Mouse (Mus musculus): ENCODE measurements around the gene Cops9. TPM values are rescaled to one million over a fixed set of nuclear protein-coding genes. Genes with fewer than 3 reads are reported as not detected.
A peak's percentile ranks its signal among the peaks of the same experiment; 100 is the strongest.

The Cops9 gene
- polyA plus RNA-seq, 1 experiment from 2014 or later: 408 TPM

- 92% methylated on average over 4 of the region's 4 CpGs for WGBS
Measured at GRCm38 (mm10) chr1:92638736-92639135, 3.0 kb downstream of the Cops9 start.

GRCm38 (mm10) chr1:92638181-92638580 lies 3.6 kb downstream of the Cops9 start:
- ATAC-seq (ENCODE audit: insufficient read depth, low FRiP score, low TSS enrichment): no peak
- H3K27ac ChIP-seq (ENCODE audit: low read depth, low read length): no peak overlapping the region

More at GRCm38 (mm10) chr1:92638736-92639135, 3.0 kb downstream of the Cops9 start:
- Histone ChIP-seq H3K9ac (ENCODE audit: low read length) (no peak overlapping the region), H3K4me1 (ENCODE audit: control insufficient read depth, insufficient read depth, low read length) (peaks cover 7% of the 10 kb centered on the region; the same call in 1 of the 2 replicates), H3K4me2 (ENCODE audit: low read depth) (no peak overlapping the region), H3K36me3 (ENCODE audit: control insufficient read depth, insufficient read depth, low read length) (peaks cover 2% of the 10 kb centered on the region; the same call in 1 of the 2 replicates), H3K27me3 (ENCODE audit: control insufficient read depth, insufficient read depth, low read length) (no peaks in the 10 kb centered on the region), H3K27ac (ENCODE audit: low read depth, low read length) (no peak overlapping the region), H3K4me3 (ENCODE audit: low read depth, low read length) (no peak overlapping the region), H3K9me3 (ENCODE audit: control insufficient read depth, low read length) (no peaks in the 10 kb centered on the region)
- DNase-seq (ENCODE audit: low spot score): no peak
- ATAC-seq (ENCODE audit: insufficient read depth, low FRiP score, low TSS enrichment): no peak

DNA sequence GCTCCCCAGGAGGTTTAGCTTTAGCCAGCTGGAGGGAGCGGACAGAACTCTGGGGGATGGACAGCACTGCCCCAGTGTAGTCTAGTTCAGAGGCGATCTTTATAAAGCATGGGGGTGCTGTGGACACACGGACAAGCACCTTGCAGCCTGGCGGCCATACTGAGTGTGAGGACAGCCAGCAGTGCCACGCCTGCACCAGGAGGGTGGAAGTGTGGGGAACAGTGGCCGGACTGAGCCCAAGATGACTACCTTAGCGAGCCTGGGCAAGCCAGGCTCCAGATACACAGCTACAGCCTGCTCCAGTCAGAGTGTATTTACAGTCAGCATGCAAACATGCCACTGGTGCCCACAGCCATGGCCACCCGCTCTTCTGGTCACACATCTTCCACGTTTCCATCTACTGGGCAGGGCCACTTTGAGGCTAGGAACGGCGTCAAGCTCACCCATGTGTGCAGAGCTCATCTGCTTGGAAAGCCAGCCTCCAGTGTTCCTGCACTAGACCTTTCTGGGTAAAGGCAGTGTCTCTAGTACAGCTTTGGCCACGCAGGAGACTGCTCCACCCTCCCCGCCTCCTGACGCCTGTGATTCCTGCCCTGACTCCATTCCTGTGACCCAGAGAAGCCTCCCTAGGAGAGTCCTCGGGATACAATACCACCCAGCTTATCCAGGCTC lies 4.1 kb downstream of the Cops9 start:
- ATAC-seq (ENCODE audit: insufficient read depth, low FRiP score, low TSS enrichment): no peak
- H3K9ac ChIP-seq (ENCODE audit: low read length): no peak overlapping the region
- no peaks in the 10 kb centered on the region for H3K27me3 ChIP-seq (ENCODE audit: control insufficient read depth, insufficient read depth, low read length)
- H3K4me3 ChIP-seq (ENCODE audit: low read depth, low read length): no peak overlapping the region
- WGBS: 90% methylated on average over 15 of the region's 15 CpGs
- peaks cover 2% of the 10 kb centered on the region; the same call in 1 of the 2 replicates for H3K36me3 ChIP-seq (ENCODE audit: control insufficient read depth, insufficient read depth, low read length)
- DNase-seq (ENCODE audit: low spot score): no peak
- peaks cover 7% of the 10 kb centered on the region; the same call in 1 of the 2 replicates for H3K4me1 ChIP-seq (ENCODE audit: control insufficient read depth, insufficient read depth, low read length)
- H3K9me3 ChIP-seq (ENCODE audit: control insufficient read depth, low read length): no peaks in the 10 kb centered on the region
- no peak overlapping the region for H3K27ac ChIP-seq (ENCODE audit: low read depth, low read length)
- no peak overlapping the region for H3K4me2 ChIP-seq (ENCODE audit: low read depth)

More at GRCm38 (mm10) chr1:92638181-92638580, 3.6 kb downstream of the Cops9 start:
- no peak for DNase-seq (ENCODE audit: low spot score)
- Histone ChIP-seq H3K36me3 (ENCODE audit: control insufficient read depth, insufficient read depth, low read length) (peaks cover 2% of the 10 kb centered on the region; the same call in 1 of the 2 replicates), H3K4me3 (ENCODE audit: low read depth, low read length) (no peak overlapping the region), H3K9ac (ENCODE audit: low read length) (no peak overlapping the region), H3K4me2 (ENCODE audit: low read depth) (no peak overlapping the region), H3K27me3 (ENCODE audit: control insufficient read depth, insufficient read depth, low read length) (no peaks in the 10 kb centered on the region), H3K9me3 (ENCODE audit: control insufficient read depth, low read length) (no peaks in the 10 kb centered on the region), H3K4me1 (ENCODE audit: control insufficient read depth, insufficient read depth, low read length) (peaks cover 7% of the 10 kb centered on the region; the same call in 1 of the 2 replicates)
- WGBS: 87% methylated on average over 3 of the region's 3 CpGs

DNA sequence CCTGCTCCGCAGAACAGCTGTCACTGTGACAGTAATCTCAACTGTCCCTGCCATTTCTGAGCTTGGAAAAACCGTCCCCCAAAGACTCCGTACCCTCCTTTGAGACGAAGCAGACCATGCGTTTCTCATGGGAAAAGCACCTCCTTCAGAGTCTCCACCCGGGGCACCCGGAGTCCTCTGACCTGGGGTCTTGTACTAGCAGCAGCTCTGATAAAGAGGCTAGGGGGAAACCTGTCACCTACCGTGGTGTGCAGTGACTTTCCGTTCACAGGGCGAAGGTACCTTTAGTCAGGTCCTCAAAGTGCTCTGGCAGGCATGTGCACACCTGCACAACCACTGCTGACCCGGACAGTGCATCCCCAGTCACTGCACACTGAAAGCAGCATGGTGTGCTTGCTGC lies 5.1 kb downstream of the Cops9 start:
- Histone ChIP-seq H3K4me2 (ENCODE audit: low read depth) (no peak overlapping the region), H3K4me1 (ENCODE audit: control insufficient read depth, insufficient read depth, low read length) (peaks cover 7% of the 10 kb centered on the region; the same call in 1 of the 2 replicates), H3K4me3 (ENCODE audit: low read depth, low read length) (no peak overlapping the region), H3K27me3 (ENCODE audit: control insufficient read depth, insufficient read depth, low read length) (no peaks in the 10 kb centered on the region), H3K9ac (ENCODE audit: low read length) (no peak overlapping the region), H3K36me3 (ENCODE audit: control insufficient read depth, insufficient read depth, low read length) (peaks cover 2% of the 10 kb centered on the region; the same call in 1 of the 2 replicates), H3K9me3 (ENCODE audit: control insufficient read depth, low read length) (no peaks in the 10 kb centered on the region), H3K27ac (ENCODE audit: low read depth, low read length) (no peak overlapping the region)
- DNase-seq (ENCODE audit: low spot score) (no peak), ATAC-seq (ENCODE audit: insufficient read depth, low FRiP score, low TSS enrichment) (no peak)
- 95% methylated on average over 11 of the region's 11 CpGs for WGBS

- Histone ChIP-seq H3K4me3 (ENCODE audit: low read depth, low read length) (no peak overlapping the region), H3K9me3 (ENCODE audit: control insufficient read depth, low read length) (no peaks in the 10 kb centered on the region), H3K4me1 (ENCODE audit: control insufficient read depth, insufficient read depth, low read length) (peaks cover 7% of the 10 kb centered on the region; the same call in 1 of the 2 replicates), H3K27ac (ENCODE audit: low read depth, low read length) (no peak overlapping the region), H3K27me3 (ENCODE audit: control insufficient read depth, insufficient read depth, low read length) (no peaks in the 10 kb centered on the region), H3K36me3 (ENCODE audit: control insufficient read depth, insufficient read depth, low read length) (peaks cover 2% of the 10 kb centered on the region; the same call in 1 of the 2 replicates), H3K4me2 (ENCODE audit: low read depth) (no peak overlapping the region), H3K9ac (ENCODE audit: low read length) (no peak overlapping the region)
- DNase-seq (ENCODE audit: low spot score) (no peak), ATAC-seq (ENCODE audit: insufficient read depth, low FRiP score, low TSS enrichment) (no peak)
- WGBS: 89% methylated on average over 8 of the region's 8 CpGs
Measured at GRCm38 (mm10) chr1:92636015-92636414, 5.8 kb downstream of the Cops9 start.

GRCm38 (mm10) chr1:92634976-92635599 lies 6.7 kb downstream of the Cops9 start:
- H3K27ac ChIP-seq (ENCODE audit: low read depth, low read length): no peak overlapping the region
- ATAC-seq (ENCODE audit: insufficient read depth, low FRiP score, low TSS enrichment) (0 out of 2 replicates have a peak, but pooled peaks have one; percentile 38), DNase-seq (ENCODE audit: low spot score) (peak; percentile 17)
- no peak overlapping the region for H3K9ac ChIP-seq (ENCODE audit: low read length)
- no peaks in the 10 kb centered on the region for H3K27me3 ChIP-seq (ENCODE audit: control insufficient read depth, insufficient read depth, low read length)
- no peaks in the 10 kb centered on the region for H3K4me1 ChIP-seq (ENCODE audit: control insufficient read depth, insufficient read depth, low read length)
- H3K9me3 ChIP-seq (ENCODE audit: control insufficient read depth, low read length): no peaks in the 10 kb centered on the region
- WGBS: 82% methylated on average over 4 of the region's 4 CpGs
- H3K4me3 ChIP-seq (ENCODE audit: low read depth, low read length): no peak overlapping the region
- H3K4me2 ChIP-seq (ENCODE audit: low read depth): no peak overlapping the region
- H3K36me3 ChIP-seq (ENCODE audit: control insufficient read depth, insufficient read depth, low read length): peaks cover 2% of the 10 kb centered on the region; the same call in 1 of the 2 replicates

- H3K27me3 ChIP-seq (ENCODE audit: control insufficient read depth, insufficient read depth, low read length): no peaks in the 10 kb centered on the region
- ATAC-seq (ENCODE audit: insufficient read depth, low FRiP score, low TSS enrichment) (no peak), DNase-seq (ENCODE audit: low spot score) (no peak)
- peaks cover 2% of the 10 kb centered on the region; the same call in 1 of the 2 replicates for H3K36me3 ChIP-seq (ENCODE audit: control insufficient read depth, insufficient read depth, low read length)
- H3K27ac ChIP-seq (ENCODE audit: low read depth, low read length): no peak overlapping the region
- H3K4me1 ChIP-seq (ENCODE audit: control insufficient read depth, insufficient read depth, low read length): no peaks in the 10 kb centered on the region
- no peak overlapping the region for H3K4me2 ChIP-seq (ENCODE audit: low read depth)
- H3K9me3 ChIP-seq (ENCODE audit: control insufficient read depth, low read length): no peaks in the 10 kb centered on the region
- H3K4me3 ChIP-seq (ENCODE audit: low read depth, low read length): no peak overlapping the region
- WGBS: 59% methylated on average over 1 of the region's 1 CpGs
- no peak overlapping the region for H3K9ac ChIP-seq (ENCODE audit: low read length)
Measured at GRCm38 (mm10) chr1:92634569-92634968, 7.2 kb downstream of the Cops9 start.

- no peak overlapping the region for H3K9ac ChIP-seq (ENCODE audit: low read length)
- DNase-seq (ENCODE audit: low spot score) (no peak), ATAC-seq (ENCODE audit: insufficient read depth, low FRiP score, low TSS enrichment) (no peak)
- no peak overlapping the region for H3K4me3 ChIP-seq (ENCODE audit: low read depth, low read length)
- H3K9me3 ChIP-seq (ENCODE audit: control insufficient read depth, low read length): no peaks in the 10 kb centered on the region
- WGBS: 84% methylated on average over 8 of the region's 8 CpGs
- H3K4me2 ChIP-seq (ENCODE audit: low read depth): no peak overlapping the region
- peaks cover 2% of the 10 kb centered on the region; the same call in 1 of the 2 replicates for H3K36me3 ChIP-seq (ENCODE audit: control insufficient read depth, insufficient read depth, low read length)
- no peak overlapping the region for H3K27ac ChIP-seq (ENCODE audit: low read depth, low read length)
- H3K27me3 ChIP-seq (ENCODE audit: control insufficient read depth, insufficient read depth, low read length): no peaks in the 10 kb centered on the region
- no peaks in the 10 kb centered on the region for H3K4me1 ChIP-seq (ENCODE audit: control insufficient read depth, insufficient read depth, low read length)
Measured at GRCm38 (mm10) chr1:92633726-92634125, 8.1 kb downstream of the Cops9 start.

All from neural tube, embryonic 11.5 days (tissue).